Mouse (Mus musculus): ENCODE results near the gene 1700069L16Rik. TPM values are rescaled to one million over a fixed set of nuclear protein-coding genes. Genes with fewer than 3 reads are reported as not detected.
A peak's percentile ranks its signal among the peaks of the same experiment; 100 is the strongest.

The 1700069L16Rik gene
- polyA plus RNA-seq, 1 experiment from 2014 or later: not detected

DNA sequence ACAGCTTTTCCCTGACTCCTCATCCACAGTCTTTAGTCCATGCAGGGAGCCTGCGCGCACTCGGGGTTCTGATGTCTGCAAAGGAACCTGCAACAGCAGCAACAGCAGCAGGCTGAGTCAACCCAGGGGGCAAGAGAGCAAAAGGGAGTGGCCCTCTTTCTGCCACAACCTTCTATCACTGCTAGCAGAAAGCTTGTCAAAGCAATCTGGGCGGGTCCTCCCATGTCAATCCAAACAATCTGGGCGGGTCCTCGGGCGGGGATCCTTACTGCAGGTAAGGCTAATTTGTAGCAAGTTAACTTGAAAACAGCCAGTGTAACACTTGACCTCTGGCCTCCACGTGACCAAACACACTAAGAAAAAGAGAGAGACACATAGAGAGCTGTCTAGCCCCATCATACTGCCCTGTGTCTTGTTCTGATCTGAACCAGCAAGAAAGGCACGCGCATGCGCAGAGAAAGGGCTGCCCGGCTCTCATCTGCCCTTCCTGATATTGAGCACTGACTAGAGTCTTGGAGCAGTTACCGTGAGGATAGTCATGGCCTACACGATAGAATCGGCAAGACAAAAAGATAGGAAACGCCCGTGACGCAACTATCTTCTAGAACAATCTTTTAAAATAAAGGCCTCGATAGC is 24.1 kb downstream of the 1700069L16Rik start:
- Histone ChIP-seq H3K36me3 (ENCODE audit: control insufficient read depth, insufficient read depth, low read length) (no peaks in the 10 kb centered on the region), H3K9me3 (ENCODE audit: control insufficient read depth, low read length) (no peaks in the 10 kb centered on the region), H3K9ac (replicated peaks; ENCODE audit: low read depth, low read length) (no peak overlapping the region), H3K4me1 (ENCODE audit: control insufficient read depth, insufficient read depth, low read length) (peaks cover 14% of the 10 kb centered on the region; the same call in 1 of the 2 replicates), H3K4me3 (ENCODE audit: low read depth, low read length) (no peak overlapping the region), H3K27me3 (ENCODE audit: control insufficient read depth, insufficient read depth, low read length) (no peaks in the 10 kb centered on the region), H3K4me2 (ENCODE audit: low read depth, low read length) (no peak overlapping the region), H3K27ac (ENCODE audit: low read depth, low read length) (no peak overlapping the region)
- WGBS: 79% methylated on average over 19 of the region's 19 CpGs
- ATAC-seq (ENCODE audit: low read depth): no peak

DNA sequence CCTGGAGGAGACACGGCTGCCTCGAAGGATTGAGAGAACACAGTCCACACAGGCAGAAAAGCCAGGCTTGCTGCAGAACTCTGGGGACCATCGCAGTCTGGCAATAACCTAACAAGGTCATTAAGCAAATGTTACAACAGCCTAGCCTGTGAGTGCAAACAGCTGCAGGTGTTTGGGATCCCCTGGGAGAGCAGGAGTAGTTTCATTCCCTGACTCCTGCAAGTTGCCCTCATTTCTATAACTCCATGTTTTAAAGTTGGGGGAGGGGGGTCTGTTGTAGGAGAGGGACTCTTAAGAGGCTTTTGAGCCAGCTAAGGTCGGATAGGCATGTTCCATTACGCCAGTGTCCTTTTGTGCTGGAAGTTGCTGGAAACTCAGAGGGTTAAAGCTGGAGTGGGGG is 30.2 kb downstream of the 1700069L16Rik start:
- no peak overlapping the region for H3K4me2 ChIP-seq (ENCODE audit: low read depth, low read length)
- no peak overlapping the region for H3K4me3 ChIP-seq (ENCODE audit: low read depth, low read length)
- peaks cover 19% of the 10 kb centered on the region; the same call in 1 of the 2 replicates for H3K4me1 ChIP-seq (ENCODE audit: control insufficient read depth, insufficient read depth, low read length)
- no peaks in the 10 kb centered on the region for H3K36me3 ChIP-seq (ENCODE audit: control insufficient read depth, insufficient read depth, low read length)
- H3K27me3 ChIP-seq (ENCODE audit: control insufficient read depth, insufficient read depth, low read length): no peaks in the 10 kb centered on the region
- H3K9me3 ChIP-seq (ENCODE audit: control insufficient read depth, low read length): no peaks in the 10 kb centered on the region
- WGBS: 14% methylated on average over 5 of the region's 5 CpGs
- H3K9ac ChIP-seq (replicated peaks; ENCODE audit: low read depth, low read length): no peak overlapping the region
- ATAC-seq (ENCODE audit: low read depth): no peak
- no peak overlapping the region; the same call in 1 of the 2 replicates for H3K27ac ChIP-seq (ENCODE audit: low read depth, low read length)

DNA sequence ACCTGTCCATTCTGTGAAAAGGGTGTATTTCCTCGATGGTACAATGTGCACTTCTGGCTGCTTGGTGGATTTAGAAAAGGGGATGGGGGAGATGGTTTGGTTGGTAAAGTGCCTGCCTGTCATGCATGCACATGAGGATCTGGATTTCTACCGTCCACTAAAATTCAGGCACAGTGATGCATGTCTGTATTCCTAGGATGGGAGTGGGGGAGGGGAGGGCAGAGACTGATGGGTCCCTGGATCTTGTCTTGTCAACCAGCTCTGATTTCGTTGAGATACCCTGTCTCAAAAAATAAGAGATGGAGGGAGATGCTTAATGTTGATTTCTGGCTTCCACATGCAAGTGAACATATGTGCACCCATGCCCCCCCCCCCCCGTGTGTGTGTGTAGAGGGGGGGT is 30.6 kb downstream of the 1700069L16Rik start:
- Histone ChIP-seq H3K9me3 (ENCODE audit: control insufficient read depth, low read length) (no peaks in the 10 kb centered on the region), H3K4me2 (ENCODE audit: low read depth, low read length) (no peak overlapping the region), H3K27me3 (ENCODE audit: control insufficient read depth, insufficient read depth, low read length) (no peaks in the 10 kb centered on the region), H3K4me1 (ENCODE audit: control insufficient read depth, insufficient read depth, low read length) (peaks cover 20% of the 10 kb centered on the region; the same call in 1 of the 2 replicates), H3K9ac (replicated peaks; ENCODE audit: low read depth, low read length) (no peak overlapping the region), H3K27ac (ENCODE audit: low read depth, low read length) (no peak overlapping the region; the same call in 1 of the 2 replicates), H3K4me3 (ENCODE audit: low read depth, low read length) (no peak overlapping the region), H3K36me3 (ENCODE audit: control insufficient read depth, insufficient read depth, low read length) (no peaks in the 10 kb centered on the region)
- WGBS: 40% methylated on average over 4 of the region's 4 CpGs
- ATAC-seq (ENCODE audit: low read depth): no peak

DNA sequence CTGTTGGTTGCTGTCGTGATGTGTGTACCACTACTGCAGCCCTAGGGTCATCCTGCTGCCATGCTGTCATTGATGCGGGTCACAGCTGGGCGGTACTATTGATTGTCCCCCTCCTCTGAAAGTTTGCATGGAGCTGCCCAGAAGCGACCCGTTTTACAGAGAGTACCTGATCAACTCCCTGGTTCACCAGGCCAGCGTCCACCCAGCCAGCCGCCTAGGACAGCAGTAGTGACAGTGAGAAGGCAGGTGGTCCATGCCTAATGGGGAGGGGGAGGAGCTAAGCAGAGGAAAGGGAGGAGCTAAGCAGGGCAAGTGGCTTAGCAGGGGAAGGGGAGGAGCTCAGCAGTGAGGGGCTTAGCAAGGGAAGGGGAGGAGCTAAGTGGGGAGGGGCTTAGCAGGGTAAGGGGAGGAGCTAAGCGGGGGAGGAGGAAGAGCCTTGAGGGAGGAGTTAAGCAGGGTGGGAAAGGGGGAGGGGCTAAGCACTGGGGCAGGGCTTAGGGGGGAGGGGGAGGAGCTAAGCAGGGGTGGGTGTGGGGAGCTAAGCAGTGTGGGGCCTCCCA is 31.3 kb downstream of the 1700069L16Rik start:
- Histone ChIP-seq H3K4me2 (ENCODE audit: low read depth, low read length) (no peak overlapping the region), H3K4me1 (ENCODE audit: control insufficient read depth, insufficient read depth, low read length) (peaks cover 22% of the 10 kb centered on the region; the same call in 1 of the 2 replicates), H3K36me3 (ENCODE audit: control insufficient read depth, insufficient read depth, low read length) (no peaks in the 10 kb centered on the region), H3K9ac (replicated peaks; ENCODE audit: low read depth, low read length) (no peak overlapping the region), H3K27ac (ENCODE audit: low read depth, low read length) (no peak overlapping the region), H3K4me3 (ENCODE audit: low read depth, low read length) (no peak overlapping the region), H3K27me3 (ENCODE audit: control insufficient read depth, insufficient read depth, low read length) (no peaks in the 10 kb centered on the region), H3K9me3 (ENCODE audit: control insufficient read depth, low read length) (no peaks in the 10 kb centered on the region)
- WGBS: 93% methylated on average over 8 of the region's 8 CpGs
- no peak for ATAC-seq (ENCODE audit: low read depth)

DNA sequence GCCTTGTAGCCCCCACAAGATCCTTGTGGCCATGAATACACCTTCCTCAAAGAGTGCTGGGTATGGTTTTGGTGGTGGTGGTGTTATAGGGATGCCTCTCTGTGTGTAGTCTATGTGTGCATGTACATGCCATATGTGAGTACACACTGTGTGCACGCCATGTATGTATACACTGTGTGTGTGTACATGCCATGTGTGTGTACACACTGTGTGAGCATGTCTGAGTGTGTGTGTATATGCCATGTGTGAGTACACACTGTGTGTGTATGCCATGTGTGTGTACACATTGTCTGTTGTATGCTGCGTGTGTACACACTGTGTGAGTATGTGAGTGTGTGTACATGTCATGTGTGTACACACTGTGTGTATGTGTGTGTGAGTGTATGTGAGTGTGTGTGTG is 33.7 kb downstream of the 1700069L16Rik start:
- H3K9me3 ChIP-seq (ENCODE audit: control insufficient read depth, low read length): no peaks in the 10 kb centered on the region
- H3K27ac ChIP-seq (ENCODE audit: low read depth, low read length): peak overlapping the region; percentile 58
- H3K4me3 ChIP-seq (ENCODE audit: low read depth, low read length): no peak overlapping the region
- H3K27me3 ChIP-seq (ENCODE audit: control insufficient read depth, insufficient read depth, low read length): no peaks in the 10 kb centered on the region
- H3K4me1 ChIP-seq (ENCODE audit: control insufficient read depth, insufficient read depth, low read length): peaks cover 22% of the 10 kb centered on the region; the same call in 1 of the 2 replicates
- no peak overlapping the region for H3K4me2 ChIP-seq (ENCODE audit: low read depth, low read length)
- 93% methylated on average over 2 of the region's 2 CpGs for WGBS
- peak; percentile 23; the same call in 1 of the 2 replicates for ATAC-seq (ENCODE audit: low read depth)
- no peak overlapping the region for H3K9ac ChIP-seq (replicated peaks; ENCODE audit: low read depth, low read length)
- H3K36me3 ChIP-seq (ENCODE audit: control insufficient read depth, insufficient read depth, low read length): no peaks in the 10 kb centered on the region

DNA sequence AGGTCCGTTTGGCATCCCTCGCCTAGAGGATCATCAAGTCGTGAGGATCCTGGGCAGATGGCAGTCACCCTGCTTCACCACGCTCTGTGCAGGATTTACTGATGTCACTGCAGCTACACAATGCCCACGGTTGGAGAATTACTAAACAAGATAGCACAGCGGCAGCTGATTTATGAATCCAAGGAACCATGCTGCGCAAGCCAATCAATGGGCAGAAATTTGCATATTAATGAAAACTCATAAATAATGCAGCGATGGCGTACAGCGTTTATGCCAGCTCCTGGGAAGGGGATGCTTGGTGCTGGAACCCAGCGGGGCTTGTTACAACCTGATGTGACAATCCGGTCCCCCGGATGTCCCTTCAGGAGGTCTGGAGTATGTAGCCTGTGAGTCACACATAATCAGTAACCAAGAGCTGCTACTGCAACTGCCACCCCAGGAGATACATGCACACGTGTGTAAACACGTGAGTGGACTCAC is 34.5 kb downstream of the 1700069L16Rik start:
- no peaks in the 10 kb centered on the region for H3K9me3 ChIP-seq (ENCODE audit: control insufficient read depth, low read length)
- no peaks in the 10 kb centered on the region for H3K36me3 ChIP-seq (ENCODE audit: control insufficient read depth, insufficient read depth, low read length)
- WGBS: 20% methylated on average over 15 of the region's 15 CpGs
- H3K27ac ChIP-seq (ENCODE audit: low read depth, low read length): peak overlapping the region; percentile 58
- H3K9ac ChIP-seq (replicated peaks; ENCODE audit: low read depth, low read length): no peak overlapping the region
- H3K4me2 ChIP-seq (ENCODE audit: low read depth, low read length): no peak overlapping the region; the same call in 1 of the 2 replicates
- no peak overlapping the region for H3K4me3 ChIP-seq (ENCODE audit: low read depth, low read length)
- peak; percentile 85 for ATAC-seq (ENCODE audit: low read depth)
- no peaks in the 10 kb centered on the region for H3K27me3 ChIP-seq (ENCODE audit: control insufficient read depth, insufficient read depth, low read length)
- peaks cover 22% of the 10 kb centered on the region; the same call in 1 of the 2 replicates for H3K4me1 ChIP-seq (ENCODE audit: control insufficient read depth, insufficient read depth, low read length)

DNA sequence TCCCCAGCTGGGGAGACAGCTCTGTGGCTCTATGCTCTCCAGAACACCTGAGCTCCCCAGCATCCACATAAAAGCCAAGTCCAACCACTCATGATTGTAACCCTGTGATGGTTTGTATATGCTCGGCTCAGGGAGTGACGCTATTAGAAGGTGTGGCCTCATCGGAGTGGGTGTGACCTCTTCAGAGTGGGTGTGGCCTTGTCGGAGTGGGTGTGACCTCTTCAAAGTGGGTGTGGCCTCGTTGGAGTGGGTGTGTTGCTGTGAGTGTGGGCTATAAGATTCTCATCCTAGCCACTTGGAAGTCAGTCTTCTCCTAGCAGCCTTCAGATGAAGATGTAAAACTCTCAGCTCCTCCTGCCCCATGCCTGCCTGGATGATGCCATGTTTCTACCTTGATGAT is 37.1 kb downstream of the 1700069L16Rik start:
- H3K27me3 ChIP-seq (ENCODE audit: control insufficient read depth, insufficient read depth, low read length): no peaks in the 10 kb centered on the region
- WGBS: 86% methylated on average over 5 of the region's 5 CpGs
- H3K27ac ChIP-seq (ENCODE audit: low read depth, low read length): no peak overlapping the region
- no peak overlapping the region for H3K4me3 ChIP-seq (ENCODE audit: low read depth, low read length)
- H3K9ac ChIP-seq (replicated peaks; ENCODE audit: low read depth, low read length): no peak overlapping the region
- H3K36me3 ChIP-seq (ENCODE audit: control insufficient read depth, insufficient read depth, low read length): no peaks in the 10 kb centered on the region
- no peak for ATAC-seq (ENCODE audit: low read depth)
- H3K4me1 ChIP-seq (ENCODE audit: control insufficient read depth, insufficient read depth, low read length): peaks cover 9% of the 10 kb centered on the region; the same call in 1 of the 2 replicates
- H3K9me3 ChIP-seq (ENCODE audit: control insufficient read depth, low read length): no peaks in the 10 kb centered on the region
- H3K4me2 ChIP-seq (ENCODE audit: low read depth, low read length): no peak overlapping the region

DNA sequence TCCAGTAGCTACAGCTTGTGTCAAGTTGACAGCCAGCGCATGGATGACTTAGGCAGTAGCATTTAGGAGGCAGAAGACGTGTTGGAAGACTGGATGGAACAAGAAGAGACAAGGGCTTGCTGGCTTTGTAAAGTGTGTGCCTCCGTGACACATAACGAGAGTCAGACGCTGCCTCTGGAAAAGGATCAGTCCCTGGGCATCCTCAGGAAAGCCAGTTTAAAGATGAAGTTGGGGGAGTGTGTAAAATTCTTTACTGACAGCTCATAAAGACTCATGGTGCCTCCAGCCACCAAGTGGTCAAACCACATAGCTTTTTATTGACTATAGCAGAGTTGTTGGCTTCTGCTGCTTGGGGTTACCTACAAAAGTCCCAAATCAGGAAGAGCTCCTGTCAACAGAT is 39.1 kb downstream of the 1700069L16Rik start:
- no peak overlapping the region for H3K4me3 ChIP-seq (ENCODE audit: low read depth, low read length)
- ATAC-seq (ENCODE audit: low read depth): no peak
- H3K27ac ChIP-seq (ENCODE audit: low read depth, low read length): no peak overlapping the region
- no peak overlapping the region for H3K9ac ChIP-seq (replicated peaks; ENCODE audit: low read depth, low read length)
- H3K4me1 ChIP-seq (ENCODE audit: control insufficient read depth, insufficient read depth, low read length): peaks cover 6% of the 10 kb centered on the region; the same call in 1 of the 2 replicates
- H3K36me3 ChIP-seq (ENCODE audit: control insufficient read depth, insufficient read depth, low read length): no peaks in the 10 kb centered on the region
- no peaks in the 10 kb centered on the region for H3K9me3 ChIP-seq (ENCODE audit: control insufficient read depth, low read length)
- no peak overlapping the region for H3K4me2 ChIP-seq (ENCODE audit: low read depth, low read length)
- 85% methylated on average over 5 of the region's 5 CpGs for WGBS
- H3K27me3 ChIP-seq (ENCODE audit: control insufficient read depth, insufficient read depth, low read length): no peaks in the 10 kb centered on the region

DNA sequence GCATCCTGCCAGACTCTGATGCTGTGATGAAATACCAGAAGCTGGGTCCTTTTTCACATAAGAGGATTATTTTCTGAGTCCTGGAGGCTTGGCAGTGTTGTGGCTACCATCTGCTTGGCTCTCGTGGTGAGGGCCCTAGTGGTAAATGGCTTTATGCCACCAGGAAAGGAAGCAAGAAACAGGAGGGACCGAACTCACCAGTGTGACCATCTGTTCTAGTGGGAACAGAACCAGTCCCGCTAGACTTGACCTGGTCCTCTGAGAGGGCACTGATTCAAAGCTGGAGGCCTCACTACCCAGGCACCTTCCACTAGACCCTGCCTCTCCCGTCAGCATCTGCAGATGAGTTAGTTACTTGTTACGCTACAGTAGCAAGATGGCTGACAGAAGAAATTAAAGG is 41.3 kb downstream of the 1700069L16Rik start:
- H3K27me3 ChIP-seq (ENCODE audit: control insufficient read depth, insufficient read depth, low read length): no peaks in the 10 kb centered on the region
- WGBS: 57% methylated on average over 5 of the region's 5 CpGs
- no peaks in the 10 kb centered on the region for H3K9me3 ChIP-seq (ENCODE audit: control insufficient read depth, low read length)
- no peak overlapping the region for H3K9ac ChIP-seq (replicated peaks; ENCODE audit: low read depth, low read length)
- no peak overlapping the region for H3K4me3 ChIP-seq (ENCODE audit: low read depth, low read length)
- no peak overlapping the region for H3K4me2 ChIP-seq (ENCODE audit: low read depth, low read length)
- no peaks in the 10 kb centered on the region for H3K4me1 ChIP-seq (ENCODE audit: control insufficient read depth, insufficient read depth, low read length)
- ATAC-seq (ENCODE audit: low read depth): no peak
- H3K36me3 ChIP-seq (ENCODE audit: control insufficient read depth, insufficient read depth, low read length): no peaks in the 10 kb centered on the region
- H3K27ac ChIP-seq (ENCODE audit: low read depth, low read length): no peak overlapping the region
